In the genomic region with DNA sequence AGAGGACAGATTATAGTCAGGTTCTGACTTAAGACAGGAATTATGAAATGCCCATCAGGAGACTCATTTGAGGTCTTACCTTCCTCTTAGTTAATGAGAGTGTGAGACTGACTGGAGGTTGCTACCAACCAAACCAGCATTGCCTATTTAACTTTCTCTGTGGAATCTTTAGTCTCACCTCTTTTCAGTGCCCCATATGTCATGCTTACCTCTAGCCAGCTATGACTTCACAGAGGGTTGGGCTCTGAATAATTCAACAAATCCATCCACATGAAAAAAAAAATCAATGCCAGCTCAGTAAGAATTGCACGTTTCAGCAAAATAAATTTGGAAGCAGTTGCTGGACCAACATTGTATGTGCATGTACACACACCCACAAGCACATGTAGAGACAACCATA, we compare ENCODE assay signal across 19 mouse cellular contexts.
A peak's percentile ranks its signal among the peaks of the same experiment; 100 is the strongest.
DNase-seq lines count a peak whose midpoint lies in the region; ATAC-seq and TF ChIP-seq lines count a peak whose summit lies in the region.
"Had no signal": no experiment of that assay in that cellular context is flagged by ENCODE, and none has a peak within 500 bp of the region (broad histone marks: within the 10 kb centered on the region; RNA-seq: fewer than 3 reads in every experiment).

No protein-coding gene starts in this region.

- no peaks in the 10 kb centered on the region for H3K9me3 ChIP-seq in forebrain, embryonic 14.5 days (replicated peaks; ENCODE audit: control insufficient read depth, low read length)
- H3K9me3 ChIP-seq in forebrain, embryonic 12.5 days: no peaks in the 10 kb centered on the region
- H3K9me3 ChIP-seq in forebrain, embryonic 16.5 days (ENCODE audit: control insufficient read depth, low read length): no peaks in the 10 kb centered on the region
- H3K9me3 ChIP-seq in forebrain, embryonic 11.5 days (ENCODE audit: control insufficient read depth, low read length): no peaks in the 10 kb centered on the region
- no peaks in the 10 kb centered on the region for H3K9me3 ChIP-seq in kidney, embryonic 15.5 days (replicated peaks)
- H3K9me3 ChIP-seq: embryonic facial prominence, embryonic 13.5 days; embryonic facial prominence, embryonic 15.5 days had no signal

- TF ChIP-seq CTCF in brain, embryonic 14.5 days (IDR thresholded peaks at IDR 0.05; ENCODE audit: borderline replicate concordance, extremely low read depth, insufficient read depth, insufficient read length): no peak

- peaks cover 7% of the 10 kb centered on the region; the same call in 1 of the 2 replicates for H3K4me1 ChIP-seq in forebrain, embryonic 14.5 days (ENCODE audit: control insufficient read depth, insufficient read depth, low read length)
- H3K4me1 ChIP-seq in forebrain, embryonic 12.5 days: peaks cover 5% of the 10 kb centered on the region; the same call in 1 of the 2 replicates
- H3K4me1 ChIP-seq in forebrain, embryonic 16.5 days (replicated peaks; ENCODE audit: control insufficient read depth, insufficient read depth, low read length): peaks cover 4% of the 10 kb centered on the region; the same call in 1 of the 2 replicates
- no peaks in the 10 kb centered on the region; the same call in 1 of the 2 replicates for H3K4me1 ChIP-seq in forebrain, embryonic 11.5 days (replicated peaks; ENCODE audit: control insufficient read depth, insufficient read depth, low read length)
- H3K4me1 ChIP-seq in kidney, embryonic 15.5 days: no peaks in the 10 kb centered on the region
- H3K4me1 ChIP-seq: embryonic facial prominence, embryonic 13.5 days; embryonic facial prominence, embryonic 15.5 days had no signal

- H3K36me3 ChIP-seq in forebrain, embryonic 14.5 days (ENCODE audit: control insufficient read depth, insufficient read depth, low read length): no peaks in the 10 kb centered on the region
- H3K36me3 ChIP-seq in forebrain, embryonic 12.5 days (replicated peaks): no peaks in the 10 kb centered on the region
- no peaks in the 10 kb centered on the region for H3K36me3 ChIP-seq in forebrain, embryonic 16.5 days (ENCODE audit: control insufficient read depth, insufficient read depth)
- no peaks in the 10 kb centered on the region for H3K36me3 ChIP-seq in forebrain, embryonic 11.5 days (ENCODE audit: control insufficient read depth, insufficient read depth, low read length)
- H3K36me3 ChIP-seq in kidney, embryonic 15.5 days: no peaks in the 10 kb centered on the region
- H3K36me3 ChIP-seq: embryonic facial prominence, embryonic 13.5 days; embryonic facial prominence, embryonic 15.5 days had no signal

- H3K4me2 ChIP-seq in forebrain, embryonic 14.5 days (ENCODE audit: low read length): no peak overlapping the region
- H3K4me2 ChIP-seq in forebrain, embryonic 12.5 days: no peak overlapping the region
- no peak overlapping the region for H3K4me2 ChIP-seq in forebrain, embryonic 16.5 days (ENCODE audit: low read length)
- no peak overlapping the region for H3K4me2 ChIP-seq in forebrain, embryonic 11.5 days (ENCODE audit: low read depth, low read length, severe bottlenecking)
- no peak overlapping the region for H3K4me2 ChIP-seq in kidney, embryonic 15.5 days
- H3K4me2 ChIP-seq: embryonic facial prominence, embryonic 13.5 days; embryonic facial prominence, embryonic 15.5 days had no signal

- no peaks in the 10 kb centered on the region for H3K27me3 ChIP-seq in forebrain, embryonic 14.5 days (replicated peaks; ENCODE audit: control insufficient read depth, insufficient read depth, low read length)
- H3K27me3 ChIP-seq in forebrain, embryonic 12.5 days: no peaks in the 10 kb centered on the region
- H3K27me3 ChIP-seq in forebrain, embryonic 16.5 days (replicated peaks; ENCODE audit: control insufficient read depth, insufficient read depth, low read length): no peaks in the 10 kb centered on the region
- no peaks in the 10 kb centered on the region for H3K27me3 ChIP-seq in forebrain, embryonic 11.5 days (ENCODE audit: control insufficient read depth, insufficient read depth, low read length)
- no peaks in the 10 kb centered on the region for H3K27me3 ChIP-seq in kidney, embryonic 15.5 days
- H3K27me3 ChIP-seq: embryonic facial prominence, embryonic 13.5 days; embryonic facial prominence, embryonic 15.5 days had no signal

- WGBS in forebrain, embryonic 14.5 days: 51% methylated on average over 1 of the region's 1 CpGs
- WGBS in forebrain, embryonic 12.5 days: 77% methylated on average over 1 of the region's 1 CpGs
- WGBS in forebrain, embryonic 16.5 days: 27% methylated on average over 1 of the region's 1 CpGs
- WGBS in forebrain, embryonic 11.5 days: 89% methylated on average over 1 of the region's 1 CpGs
- 57% methylated on average over 1 of the region's 1 CpGs for WGBS in kidney, embryonic 15.5 days

- ATAC-seq in forebrain, embryonic 14.5 days: no peak
- ATAC-seq in forebrain, embryonic 12.5 days (ENCODE audit: low FRiP score): no peak
- peak; percentile 43 for ATAC-seq in forebrain, embryonic 16.5 days
- no peak for ATAC-seq in forebrain, embryonic 11.5 days (replicated peaks; ENCODE audit: low FRiP score)
- ATAC-seq in kidney, embryonic 15.5 days (replicated peaks; ENCODE audit: low FRiP score): no peak

- no peak for TF ChIP-seq POLR2A in brain, embryonic 14.5 days (IDR thresholded peaks at IDR 0.05; ENCODE audit: borderline replicate concordance, extremely low read depth, insufficient read depth, insufficient read length, poor library complexity, severe bottlenecking)

- H3K27ac ChIP-seq in forebrain, embryonic 14.5 days (ENCODE audit: low read depth, low read length): no peak overlapping the region
- H3K27ac ChIP-seq in forebrain, embryonic 12.5 days: no peak overlapping the region
- H3K27ac ChIP-seq in forebrain, embryonic 16.5 days (ENCODE audit: low read length): no peak overlapping the region
- no peak overlapping the region for H3K27ac ChIP-seq in forebrain, embryonic 11.5 days (ENCODE audit: low read depth, low read length)
- no peak overlapping the region for H3K27ac ChIP-seq in kidney, embryonic 15.5 days
- H3K27ac ChIP-seq: embryonic facial prominence, embryonic 13.5 days; embryonic facial prominence, embryonic 15.5 days had no signal

- no peak overlapping the region for H3K4me3 ChIP-seq in forebrain, embryonic 14.5 days (ENCODE audit: low read depth, low read length)
- H3K4me3 ChIP-seq in forebrain, embryonic 12.5 days (replicated peaks): no peak overlapping the region
- no peak overlapping the region for H3K4me3 ChIP-seq in forebrain, embryonic 16.5 days (replicated peaks; ENCODE audit: low read length)
- no peak overlapping the region for H3K4me3 ChIP-seq in forebrain, embryonic 11.5 days (ENCODE audit: low read depth, low read length)
- H3K4me3 ChIP-seq in kidney, embryonic 15.5 days (replicated peaks): no peak overlapping the region
- H3K4me3 ChIP-seq: embryonic facial prominence, embryonic 13.5 days; embryonic facial prominence, embryonic 15.5 days; erythroblast, embryonic 14.5 days had no signal

- no peak overlapping the region for H3K9ac ChIP-seq in forebrain, embryonic 14.5 days (ENCODE audit: low read length)
- no peak overlapping the region for H3K9ac ChIP-seq in forebrain, embryonic 12.5 days
- no peak overlapping the region for H3K9ac ChIP-seq in forebrain, embryonic 16.5 days (replicated peaks; ENCODE audit: low read depth, low read length)
- no peak overlapping the region for H3K9ac ChIP-seq in forebrain, embryonic 11.5 days (ENCODE audit: low read length)
- no peak overlapping the region for H3K9ac ChIP-seq in kidney, embryonic 15.5 days
- H3K9ac ChIP-seq: embryonic facial prominence, embryonic 13.5 days; embryonic facial prominence, embryonic 15.5 days had no signal

- DNase-seq in forebrain, embryonic 14.5 days (ENCODE audit: low spot score): peak; percentile 63
- no peak for DNase-seq in forebrain, embryonic 11.5 days (ENCODE audit: low spot score)
- peak; percentile 62 for DNase-seq in brain, adult 2 months (ENCODE audit: low read depth, low spot score)
- peak; percentile 64 for DNase-seq in brain, embryonic 14.5 days (ENCODE audit: low read depth)
- DNase-seq: adrenal gland, adult 2 months; adrenal gland, postnatal 10 days; adrenal gland, postnatal 25 days; cerebellum, adult 11 months; cerebellum, adult 8-10 months; cerebellum, adult 9-11 months; cerebellum, postnatal 14 days; cerebellum, postnatal 36 days; embryo, embryonic 11 days had no signal
